Mouse (Mus musculus) ZHBTc4 (cell line): Measurements from ENCODE around the gene Gabrb3.

ENCODE experiments used
- DNase-seq: peaks from one replicate; pipeline ENCODE4 v3.0.0-alpha.2; 2011; ENCODE audit warnings: low read depth, low spot score

Gabrb3 gene

DNA sequence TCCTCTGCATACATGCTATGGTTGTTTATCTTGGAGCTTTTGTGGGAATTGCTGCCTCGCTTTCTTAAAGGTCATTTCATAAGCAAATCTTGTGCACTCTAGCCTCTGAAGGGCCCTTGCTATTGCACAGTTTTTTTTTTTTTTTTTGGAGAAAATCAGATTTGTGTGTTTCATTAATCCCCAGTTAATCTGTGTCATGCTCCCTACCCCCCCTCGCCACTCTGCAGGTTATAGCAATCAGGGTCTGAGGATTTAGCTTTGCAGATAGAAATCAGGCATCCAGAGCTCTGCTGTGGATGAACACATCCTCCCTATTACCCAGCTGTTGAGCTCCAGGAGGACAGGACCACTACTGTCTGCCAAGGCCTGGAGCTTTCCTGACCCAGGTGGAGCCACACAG lies at the start of gene Gabrb3:
Gene Gabrb3 (plus strand): TSS at position 301 of the 400 bp plus-strand sequence.
- no peak for DNase-seq

- peak; percentile 71 for DNase-seq
Observed at GRCm38 (mm10) chr7:57384112-57384511, 35.4 kb upstream of the Gabrb3 start.

DNA sequence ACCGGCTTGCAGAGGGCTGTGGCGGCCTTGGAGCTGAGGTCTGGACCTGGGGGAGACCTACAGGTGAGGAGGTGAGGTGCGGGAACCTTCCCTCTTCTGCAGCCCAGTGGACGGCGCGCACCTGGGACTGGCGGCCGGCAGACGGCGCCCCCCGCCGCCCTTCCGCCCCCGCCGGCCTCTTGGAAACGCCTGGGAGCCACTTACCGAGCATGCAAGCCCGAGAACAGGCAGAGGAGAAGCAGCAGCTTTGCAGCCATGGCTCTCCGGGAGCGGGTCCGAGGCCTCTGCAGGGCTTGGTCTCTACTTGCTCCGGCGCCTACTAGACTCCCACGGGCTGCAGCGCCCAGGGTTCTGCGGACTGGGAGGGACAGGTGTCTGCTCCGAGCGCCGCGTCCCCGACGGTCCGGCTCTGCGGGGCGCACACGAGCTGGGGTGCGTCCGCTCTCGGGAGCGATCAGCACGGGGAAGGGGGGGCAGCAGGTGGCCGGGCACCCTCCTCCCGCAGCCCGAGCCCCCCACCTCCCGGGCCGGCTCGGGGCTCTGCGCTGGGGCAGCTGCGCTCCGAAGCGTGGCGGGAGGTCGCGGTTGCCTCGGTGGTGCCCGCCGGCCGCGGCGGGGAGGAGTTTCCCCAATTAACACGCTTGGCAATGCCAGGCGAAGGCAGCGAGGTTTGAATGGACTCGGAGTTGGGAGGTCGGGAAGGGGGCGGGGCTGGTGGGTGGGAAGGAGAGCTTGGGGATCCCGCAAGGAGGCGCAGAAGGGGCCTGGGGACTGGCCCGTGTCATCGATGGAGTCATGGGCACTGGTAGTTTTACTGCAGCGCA lies 32.8 kb upstream of the Gabrb3 start, which contains the start of gene Gabrg3:
Gene Gabrg3 (minus strand): TSS at position 672 of the 824 bp plus-strand sequence.
- peak; percentile 45 for DNase-seq

DNA sequence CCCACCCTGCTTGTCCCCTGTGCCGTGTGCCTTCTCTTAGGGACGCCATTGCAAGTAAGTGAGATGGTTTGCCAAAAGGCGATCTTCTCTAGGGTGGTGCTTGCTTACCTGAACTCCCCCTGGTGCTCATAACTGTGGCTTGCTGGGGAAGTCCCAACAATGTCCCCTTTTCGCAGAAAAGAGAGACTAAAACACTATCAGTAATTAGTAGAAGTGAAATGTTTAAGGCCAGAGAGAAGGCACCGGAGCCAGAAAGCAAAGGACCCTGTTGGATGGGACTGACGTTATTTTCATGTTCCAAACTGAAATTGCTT lies 32.2 kb upstream of the Gabrb3 start:
- no peak for DNase-seq

DNA sequence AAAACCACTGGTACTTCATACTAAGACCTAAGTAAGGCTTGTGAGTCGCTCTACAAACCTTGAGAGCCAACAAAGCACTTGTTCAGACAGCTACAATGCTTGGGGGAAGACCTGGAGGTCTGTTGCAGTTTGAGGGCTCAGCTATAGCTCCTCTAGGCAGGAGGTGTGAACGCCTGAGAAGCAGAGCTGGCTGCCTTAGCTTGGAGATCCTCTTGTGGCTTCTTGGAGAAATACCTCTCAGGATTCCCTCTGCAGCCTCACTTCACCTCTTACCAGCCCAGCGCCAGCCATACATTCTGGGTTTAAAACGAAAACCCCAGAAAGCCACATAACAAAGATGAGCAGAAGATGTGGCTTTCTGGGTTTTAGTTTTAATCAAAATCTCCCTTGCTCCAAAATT lies 29.4 kb upstream of the Gabrb3 start:
- peak; percentile 4 for DNase-seq

DNA sequence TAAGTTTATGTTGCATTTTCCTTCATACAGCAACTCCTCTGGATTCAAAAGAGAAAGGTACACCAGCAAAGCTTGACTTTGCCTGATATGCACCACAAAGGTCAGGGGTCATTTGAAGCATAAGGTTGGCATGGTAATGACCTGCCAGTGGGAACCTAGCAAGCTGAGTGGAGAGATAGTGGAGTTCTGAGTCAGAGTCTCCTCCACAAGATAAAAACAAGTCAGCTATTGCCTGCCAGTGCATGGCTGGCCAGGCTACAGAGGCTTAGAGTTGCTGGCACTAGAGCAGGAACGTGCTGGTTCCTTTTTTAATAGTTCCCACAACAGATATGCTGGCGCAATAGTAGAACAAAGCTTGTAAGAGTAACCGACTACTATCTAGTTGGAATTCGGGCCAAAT lies 25.9 kb upstream of the Gabrb3 start:
- DNase-seq = no peak

GRCm38 (mm10) chr7:57411163-57411562 lies 8.3 kb upstream of the Gabrb3 start:
- DNase-seq = no peak

DNA sequence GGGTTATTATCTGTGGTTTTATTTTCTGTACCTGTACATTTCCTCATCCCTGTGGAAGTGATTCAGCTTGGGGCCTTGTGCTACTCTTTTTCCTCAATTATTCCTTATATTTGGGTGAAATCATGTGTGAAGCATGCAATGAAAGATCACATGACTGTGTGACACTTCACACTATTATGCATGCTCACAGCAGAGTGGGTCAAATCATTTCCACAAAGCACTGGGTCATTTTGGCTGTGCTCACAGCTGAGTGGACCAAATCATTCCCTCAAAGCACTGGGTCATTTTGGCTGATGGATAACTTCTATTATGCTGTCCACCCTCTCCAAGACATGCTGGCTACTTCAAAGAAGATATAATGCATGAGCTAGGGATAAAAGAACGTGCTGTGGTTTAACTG lies 6.6 kb upstream of the Gabrb3 start:
- no peak for DNase-seq

DNA sequence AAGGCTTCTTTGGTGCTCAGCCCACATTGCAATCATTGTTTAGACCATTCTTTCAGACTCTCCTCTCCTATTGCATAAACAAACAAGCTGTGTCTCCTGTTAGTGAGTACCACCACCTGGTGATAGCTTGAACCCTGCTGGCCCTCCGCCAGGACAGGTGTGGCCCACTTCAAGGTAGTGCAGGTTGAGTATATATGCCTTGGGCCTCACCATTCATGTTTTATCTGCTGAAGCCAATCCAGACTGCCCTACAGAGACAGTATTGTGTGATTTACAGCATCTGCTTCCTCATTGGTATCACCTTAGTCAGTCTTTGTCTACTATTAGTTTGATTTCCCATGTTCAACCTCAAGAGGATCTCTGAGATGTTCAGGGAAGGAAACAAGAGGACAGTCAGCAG lies 1.6 kb downstream of the Gabrb3 start:
- no peak for DNase-seq

DNA sequence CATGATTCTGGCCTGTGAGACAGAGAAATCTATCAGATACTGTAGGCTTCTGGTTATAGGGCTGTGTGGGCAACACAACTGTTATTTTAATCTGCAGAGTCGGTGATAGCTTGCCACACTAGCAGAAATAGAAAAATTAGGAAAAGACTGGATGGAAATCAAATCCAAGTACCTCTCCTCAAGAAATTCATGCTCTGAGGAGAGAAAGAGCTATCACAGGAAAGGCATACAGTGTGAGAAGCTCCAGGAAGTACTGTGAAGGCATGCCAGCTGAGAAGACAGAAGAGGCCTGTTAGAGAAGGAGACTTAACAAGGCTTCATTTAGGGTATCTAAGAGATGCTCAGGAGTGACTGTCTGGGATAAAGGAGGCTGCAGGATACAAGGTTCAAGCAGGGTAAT lies 3.2 kb downstream of the Gabrb3 start:
- DNase-seq = no peak

- no peak for DNase-seq
Observed at GRCm38 (mm10) chr7:57448239-57448638, 28.7 kb downstream of the Gabrb3 start.

DNA sequence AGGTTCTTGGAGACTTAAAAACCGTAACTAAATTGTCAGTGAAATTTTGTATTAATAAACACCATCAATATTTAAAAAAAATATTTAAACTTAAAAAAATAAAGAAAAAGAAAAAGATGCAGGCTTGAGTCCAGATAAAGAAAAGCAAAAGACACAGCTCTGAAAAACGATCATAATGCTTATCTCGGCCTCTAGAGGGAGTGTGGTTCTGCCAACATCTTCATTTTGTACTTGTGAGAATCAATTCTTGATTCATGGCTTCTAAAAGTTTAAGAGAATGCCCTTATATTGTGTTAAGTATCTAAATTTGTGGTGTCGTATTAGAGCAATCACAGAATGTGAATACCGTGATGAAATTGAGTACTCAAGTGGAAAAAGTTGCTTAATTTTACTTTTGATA lies 40.9 kb downstream of the Gabrb3 start:
- DNase-seq = peak; percentile 43

DNA sequence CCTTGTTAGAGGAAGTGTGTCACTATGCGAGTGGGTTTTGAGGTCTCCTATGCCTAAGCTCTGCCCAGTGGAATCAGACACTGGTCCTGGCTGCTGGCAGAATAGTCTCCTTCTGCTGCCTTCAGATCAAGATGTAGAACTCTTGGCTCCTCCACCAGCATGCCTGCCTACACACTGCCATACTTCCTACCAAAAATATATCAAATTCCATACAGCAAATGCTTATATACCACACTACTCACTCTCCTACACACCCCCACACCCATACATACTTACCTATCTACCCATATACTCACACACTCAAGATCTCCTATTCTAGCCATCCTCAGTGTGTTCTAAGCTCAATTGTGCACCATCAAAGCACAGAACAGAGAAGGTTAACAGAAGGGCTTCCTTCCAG lies 51.8 kb downstream of the Gabrb3 start:
- no peak for DNase-seq

DNA sequence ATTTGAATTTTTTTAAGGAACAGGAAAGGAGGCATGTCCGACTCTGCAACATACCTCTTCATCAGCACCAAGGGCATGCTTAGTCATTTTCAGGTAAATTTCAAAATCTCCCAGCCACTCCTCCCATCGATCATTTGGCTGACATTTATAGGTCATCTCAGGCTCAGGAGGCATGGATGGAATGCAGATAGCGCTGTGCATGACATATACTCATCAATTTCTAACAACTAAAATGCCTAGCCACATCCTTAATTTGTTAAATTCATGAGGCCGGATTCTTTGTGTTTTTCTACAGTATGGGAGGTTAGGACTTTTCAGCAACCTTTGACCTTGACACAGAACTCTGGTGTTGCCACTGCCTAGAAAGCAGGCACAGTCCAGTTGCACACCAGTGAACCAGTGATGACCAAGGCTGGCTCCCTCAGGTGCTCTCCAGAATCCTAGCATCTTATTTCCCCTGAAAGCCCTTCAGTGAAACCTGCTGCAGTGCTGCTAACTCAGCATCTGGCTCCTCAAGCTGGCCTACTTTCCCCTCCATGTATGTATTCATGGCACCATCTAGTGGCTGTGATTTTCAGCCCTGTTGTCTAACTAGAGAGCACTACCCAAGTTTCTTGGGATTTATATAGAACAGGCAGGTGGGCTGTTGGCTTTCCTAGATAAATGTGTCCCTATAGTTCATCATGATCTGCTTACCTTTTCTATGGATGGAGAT lies 54.5 kb downstream of the Gabrb3 start:
- DNase-seq = peak; percentile 43

DNA sequence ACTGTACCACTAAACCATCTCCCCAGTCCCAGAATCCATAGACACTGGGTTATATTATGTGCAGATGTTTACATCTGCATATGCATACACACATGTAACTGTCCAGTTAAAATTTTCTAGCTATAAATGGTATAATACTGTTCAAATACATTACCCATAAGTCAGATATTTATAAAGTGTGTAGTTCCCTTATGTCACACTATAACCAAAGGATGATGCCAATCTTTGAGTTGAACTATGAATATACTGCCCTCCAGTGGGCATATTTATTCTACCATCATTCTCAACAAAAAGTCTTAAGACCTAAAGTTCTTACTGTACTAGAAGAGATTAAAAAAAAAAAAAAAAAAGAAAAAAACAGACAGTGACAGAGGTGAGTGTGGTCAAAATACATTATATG lies 63.4 kb downstream of the Gabrb3 start:
- peak; percentile 16 for DNase-seq

GRCm38 (mm10) chr7:57486907-57487306 lies 67.4 kb downstream of the Gabrb3 start:
- DNase-seq = no peak

GRCm38 (mm10) chr7:57491795-57492194 lies 72.3 kb downstream of the Gabrb3 start:
- no peak for DNase-seq

DNA sequence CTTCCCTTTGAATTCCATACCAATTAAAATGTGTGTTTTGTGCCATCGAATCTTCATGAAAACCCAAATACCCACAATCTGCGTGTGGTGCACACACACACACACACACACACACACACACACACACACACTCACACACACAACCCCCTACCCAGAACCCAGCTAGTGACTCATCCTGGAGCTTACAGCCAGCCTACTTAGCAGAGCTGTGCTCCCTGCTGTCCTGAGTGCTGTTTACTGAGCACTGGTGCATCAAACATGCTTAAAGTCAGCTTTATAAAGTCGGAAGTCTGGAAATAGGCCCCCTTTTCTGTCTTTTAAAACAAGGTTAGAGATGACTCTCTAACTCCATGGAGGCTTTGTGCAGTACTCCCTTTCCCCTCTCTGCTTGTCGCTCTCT lies 83.3 kb downstream of the Gabrb3 start:
- no peak for DNase-seq

DNA sequence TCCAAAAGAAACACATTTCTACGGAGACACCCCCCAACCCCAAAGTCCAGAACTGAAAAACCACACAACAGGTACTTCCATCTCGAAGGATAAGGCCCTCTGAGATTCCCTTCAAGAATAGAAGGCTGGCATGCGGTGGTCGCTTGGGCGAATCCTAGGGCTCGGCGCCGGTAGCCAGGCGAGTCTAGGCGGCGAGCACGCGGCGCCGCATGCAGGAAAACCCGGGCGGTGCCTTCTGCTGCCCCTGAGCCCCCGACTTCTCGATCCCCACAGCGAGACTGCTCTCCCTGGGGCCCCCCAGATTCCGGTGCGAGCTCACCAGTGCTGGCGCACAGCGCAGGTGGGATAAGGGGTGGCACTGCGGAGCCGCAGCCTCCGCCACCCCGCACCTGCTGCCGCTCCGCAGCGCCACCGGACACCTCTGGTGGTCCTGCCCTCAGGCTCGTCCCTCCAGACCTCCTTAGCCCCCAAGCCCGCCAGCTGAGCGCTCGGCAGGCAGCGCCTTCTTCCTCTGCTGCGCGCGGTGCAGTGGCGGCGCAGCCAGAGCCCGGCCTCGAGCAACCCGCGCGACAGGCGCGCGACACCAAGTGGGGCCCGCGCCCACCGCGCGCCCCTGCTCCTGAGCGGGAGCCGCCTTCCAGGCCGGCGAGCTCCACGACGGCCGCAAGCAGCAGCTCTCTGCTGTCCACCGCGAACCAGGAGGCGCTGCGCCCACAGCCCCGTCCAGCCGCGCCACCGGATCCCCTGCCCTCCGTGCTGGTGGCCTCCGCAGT lies 89.6 kb downstream of the Gabrb3 start:
- peak; percentile 56 for DNase-seq

GRCm38 (mm10) chr7:57509681-57510141 lies 90.2 kb downstream of the Gabrb3 start, which contains the start of gene Gabra5:
Gene Gabra5 (minus strand): TSS chr7:57510059.
- DNase-seq = peak; percentile 78

GRCm38 (mm10) chr7:57512955-57513354 lies 93.5 kb downstream of the Gabrb3 start:
- DNase-seq = no peak

- DNase-seq = no peak
Observed at GRCm38 (mm10) chr7:57529451-57529850, 110.0 kb downstream of the Gabrb3 start.
